16 mouse cellular contexts compared by ENCODE assay signal in the genomic region with DNA sequence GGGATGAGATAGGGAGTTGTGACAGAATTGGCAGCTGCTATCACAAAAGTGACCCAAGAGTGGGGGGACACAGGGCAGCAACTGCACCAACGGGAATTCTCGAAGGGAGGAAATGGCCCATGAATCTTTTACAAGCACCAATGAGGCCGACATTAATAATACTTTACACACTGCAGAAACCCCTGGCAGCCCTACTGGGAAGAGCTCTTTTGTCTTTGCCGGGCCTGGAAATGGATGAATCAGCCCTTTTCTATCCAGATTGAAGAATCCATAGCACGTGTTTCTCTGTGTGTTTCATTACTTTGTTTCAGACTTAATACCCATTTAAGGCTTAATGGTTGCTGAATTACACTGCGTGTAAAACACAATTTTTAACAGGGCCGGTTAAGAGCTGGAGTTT.
A peak's percentile ranks its signal among the peaks of the same experiment; 100 is the strongest.
DNase-seq lines count a peak whose midpoint lies in the region; ATAC-seq and TF ChIP-seq lines count a peak whose summit lies in the region.
"Had no signal": no experiment of that assay in that cellular context is flagged by ENCODE, and none has a peak within 500 bp of the region (broad histone marks: within the 10 kb centered on the region; RNA-seq: fewer than 3 reads in every experiment).

No protein-coding gene starts in this region.

- no peaks in the 10 kb centered on the region for H3K27me3 ChIP-seq in forebrain, embryonic 14.5 days (replicated peaks; ENCODE audit: control insufficient read depth, insufficient read depth, low read length)
- H3K27me3 ChIP-seq in forebrain, embryonic 11.5 days (ENCODE audit: control insufficient read depth, insufficient read depth, low read length): no peaks in the 10 kb centered on the region
- H3K27me3 ChIP-seq in intestine, embryonic 15.5 days (replicated peaks): no peaks in the 10 kb centered on the region
- no peaks in the 10 kb centered on the region for H3K27me3 ChIP-seq in intestine, postnatal 0 days (replicated peaks; ENCODE audit: control insufficient read depth, insufficient read depth, low read length)
- H3K27me3 ChIP-seq in neural tube, embryonic 11.5 days (ENCODE audit: control insufficient read depth, insufficient read depth, low read length): no peaks in the 10 kb centered on the region; the same call in 1 of the 2 replicates
- H3K27me3 ChIP-seq: stomach, embryonic 15.5 days had no signal

- H3K36me3 ChIP-seq in forebrain, embryonic 14.5 days (ENCODE audit: control insufficient read depth, insufficient read depth, low read length): no peaks in the 10 kb centered on the region
- no peaks in the 10 kb centered on the region for H3K36me3 ChIP-seq in forebrain, embryonic 11.5 days (ENCODE audit: control insufficient read depth, insufficient read depth, low read length)
- no peaks in the 10 kb centered on the region for H3K36me3 ChIP-seq in intestine, embryonic 15.5 days
- no peaks in the 10 kb centered on the region for H3K36me3 ChIP-seq in intestine, postnatal 0 days (ENCODE audit: control insufficient read depth, insufficient read depth)
- H3K36me3 ChIP-seq in neural tube, embryonic 11.5 days (ENCODE audit: control insufficient read depth, insufficient read depth, low read length): no peaks in the 10 kb centered on the region
- H3K36me3 ChIP-seq: stomach, embryonic 15.5 days had no signal

- no peak overlapping the region for H3K27ac ChIP-seq in forebrain, embryonic 14.5 days (ENCODE audit: low read depth, low read length)
- H3K27ac ChIP-seq in forebrain, embryonic 11.5 days (ENCODE audit: low read depth, low read length): no peak overlapping the region
- H3K27ac ChIP-seq in intestine, embryonic 15.5 days: no peak overlapping the region
- H3K27ac ChIP-seq in intestine, postnatal 0 days (ENCODE audit: low read depth, low read length): no peak overlapping the region
- H3K27ac ChIP-seq in neural tube, embryonic 11.5 days (ENCODE audit: low read depth, low read length): 0 out of 2 replicates have a peak overlapping the region, but pooled peaks have one; percentile 39
- H3K27ac ChIP-seq: heart, adult 2 months; liver, embryonic 14.5 days; stomach, embryonic 15.5 days had no signal

- no peak for TF ChIP-seq CTCF in intestine, postnatal 0 days (IDR thresholded peaks at IDR 0.05; ENCODE audit: low read depth)

- H3K4me3 ChIP-seq in forebrain, embryonic 14.5 days (ENCODE audit: low read depth, low read length): no peak overlapping the region
- no peak overlapping the region for H3K4me3 ChIP-seq in forebrain, embryonic 11.5 days (ENCODE audit: low read depth, low read length)
- H3K4me3 ChIP-seq in intestine, embryonic 15.5 days (replicated peaks): no peak overlapping the region
- no peak overlapping the region for H3K4me3 ChIP-seq in intestine, postnatal 0 days (ENCODE audit: low read depth, low read length)
- no peak overlapping the region for H3K4me3 ChIP-seq in neural tube, embryonic 11.5 days (ENCODE audit: low read depth, low read length)
- H3K4me3 ChIP-seq: heart, adult 2 months; stomach, embryonic 15.5 days had no signal

- peak; percentile 51 for DNase-seq in forebrain, embryonic 14.5 days (ENCODE audit: low spot score)
- DNase-seq in forebrain, embryonic 11.5 days (ENCODE audit: low spot score): no peak
- DNase-seq in neural tube, embryonic 11.5 days (ENCODE audit: low spot score): peak; percentile 27
- DNase-seq in neural tube, embryonic 10.5 days (ENCODE audit: extremely low spot score, low spot score): no peak
- DNase-seq in cerebellum, postnatal 14 days: no peak
- DNase-seq in cerebellum, postnatal 36 days: no peak
- DNase-seq: cerebellum, postnatal 25 days; heart, adult 2 months; kidney, adult 9 months; layer of hippocampus, postnatal 36 days; thymus, postnatal 14 days had no signal

- H3K4me1 ChIP-seq in forebrain, embryonic 14.5 days (ENCODE audit: control insufficient read depth, insufficient read depth, low read length): 0 out of 2 replicates have a peak, but pooled peaks cover 3% of the 10 kb centered on the region
- H3K4me1 ChIP-seq in forebrain, embryonic 11.5 days (replicated peaks; ENCODE audit: control insufficient read depth, insufficient read depth, low read length): 0 out of 2 replicates have a peak, but pooled peaks cover 2% of the 10 kb centered on the region
- H3K4me1 ChIP-seq in intestine, embryonic 15.5 days (replicated peaks): peaks cover 4% of the 10 kb centered on the region; the same call in 1 of the 2 replicates
- no peaks in the 10 kb centered on the region for H3K4me1 ChIP-seq in intestine, postnatal 0 days (replicated peaks; ENCODE audit: control insufficient read depth, insufficient read depth, low read length)
- H3K4me1 ChIP-seq in neural tube, embryonic 11.5 days (ENCODE audit: control insufficient read depth, insufficient read depth, low read length): no peaks in the 10 kb centered on the region; the same call in none of the 2 replicates
- H3K4me1 ChIP-seq: stomach, embryonic 15.5 days had no signal

- no peaks in the 10 kb centered on the region for H3K9me3 ChIP-seq in forebrain, embryonic 14.5 days (replicated peaks; ENCODE audit: control insufficient read depth, low read length)
- H3K9me3 ChIP-seq in forebrain, embryonic 11.5 days (ENCODE audit: control insufficient read depth, low read length): no peaks in the 10 kb centered on the region
- H3K9me3 ChIP-seq in intestine, embryonic 15.5 days: no peaks in the 10 kb centered on the region
- H3K9me3 ChIP-seq in intestine, postnatal 0 days (ENCODE audit: control insufficient read depth): no peaks in the 10 kb centered on the region
- H3K9me3 ChIP-seq in neural tube, embryonic 11.5 days (ENCODE audit: control insufficient read depth, low read length): no peaks in the 10 kb centered on the region
- H3K9me3 ChIP-seq: stomach, embryonic 15.5 days had no signal

- H3K9ac ChIP-seq in forebrain, embryonic 14.5 days (ENCODE audit: low read length): no peak overlapping the region
- H3K9ac ChIP-seq in forebrain, embryonic 11.5 days (ENCODE audit: low read length): no peak overlapping the region
- no peak overlapping the region for H3K9ac ChIP-seq in intestine, embryonic 15.5 days
- H3K9ac ChIP-seq in intestine, postnatal 0 days (ENCODE audit: low read depth, low read length): no peak overlapping the region
- no peak overlapping the region for H3K9ac ChIP-seq in neural tube, embryonic 11.5 days (ENCODE audit: low read length)
- H3K9ac ChIP-seq: liver, embryonic 14.5 days; stomach, embryonic 15.5 days had no signal

- H3K4me2 ChIP-seq in forebrain, embryonic 14.5 days (ENCODE audit: low read length): 0 out of 2 replicates have a peak overlapping the region, but pooled peaks have one; percentile 11
- H3K4me2 ChIP-seq in forebrain, embryonic 11.5 days (ENCODE audit: low read depth, low read length, severe bottlenecking): no peak overlapping the region
- peak overlapping the region; percentile 17; the same call in 1 of the 2 replicates for H3K4me2 ChIP-seq in intestine, embryonic 15.5 days (replicated peaks)
- no peak overlapping the region for H3K4me2 ChIP-seq in intestine, postnatal 0 days (replicated peaks; ENCODE audit: low read depth)
- no peak overlapping the region for H3K4me2 ChIP-seq in neural tube, embryonic 11.5 days (ENCODE audit: low read depth)
- H3K4me2 ChIP-seq: stomach, embryonic 15.5 days had no signal

- WGBS in forebrain, embryonic 14.5 days: 12% methylated on average over 7 of the region's 7 CpGs
- WGBS in forebrain, embryonic 11.5 days: 33% methylated on average over 7 of the region's 7 CpGs
- WGBS in intestine, embryonic 15.5 days: 43% methylated on average over 7 of the region's 7 CpGs
- 52% methylated on average over 7 of the region's 7 CpGs for WGBS in intestine, postnatal 0 days
- 31% methylated on average over 7 of the region's 7 CpGs for WGBS in neural tube, embryonic 11.5 days

- no peak for ATAC-seq in forebrain, embryonic 14.5 days
- no peak for ATAC-seq in forebrain, embryonic 11.5 days (replicated peaks; ENCODE audit: low FRiP score)
- no peak for ATAC-seq in intestine, embryonic 15.5 days
- no peak for ATAC-seq in intestine, postnatal 0 days
- no peak for ATAC-seq in neural tube, embryonic 11.5 days (ENCODE audit: insufficient read depth, low FRiP score, low TSS enrichment)
- ATAC-seq: CD4-positive, CD25-positive, alpha-beta regulatory T cell, adult 4 months had no signal

Comparison
In these comparisons a context has a peak if more than half of its experiments do, and no peak if none do; other contexts are left out.
1. DNase-seq: peak in forebrain, embryonic 14.5 days (single experiment) and neural tube, embryonic 11.5 days (single experiment); none in forebrain, embryonic 11.5 days (single experiment), neural tube, embryonic 10.5 days (single experiment), cerebellum, postnatal 14 days (0 of 2) and cerebellum, postnatal 36 days (0 of 2).
2. H3K4me2 ChIP-seq: peak in forebrain, embryonic 14.5 days (single experiment) and intestine, embryonic 15.5 days (single experiment); none in forebrain, embryonic 11.5 days (single experiment), intestine, postnatal 0 days (single experiment) and neural tube, embryonic 11.5 days (single experiment).